Mouse (Mus musculus) kidney, adult 9 months (tissue): ENCODE measurements around the gene Isca2.

ENCODE experiments used
- DNase-seq: peaks from one replicate; pipeline ENCODE4 v3.0.0; 2022

Gene Isca2

DNA sequence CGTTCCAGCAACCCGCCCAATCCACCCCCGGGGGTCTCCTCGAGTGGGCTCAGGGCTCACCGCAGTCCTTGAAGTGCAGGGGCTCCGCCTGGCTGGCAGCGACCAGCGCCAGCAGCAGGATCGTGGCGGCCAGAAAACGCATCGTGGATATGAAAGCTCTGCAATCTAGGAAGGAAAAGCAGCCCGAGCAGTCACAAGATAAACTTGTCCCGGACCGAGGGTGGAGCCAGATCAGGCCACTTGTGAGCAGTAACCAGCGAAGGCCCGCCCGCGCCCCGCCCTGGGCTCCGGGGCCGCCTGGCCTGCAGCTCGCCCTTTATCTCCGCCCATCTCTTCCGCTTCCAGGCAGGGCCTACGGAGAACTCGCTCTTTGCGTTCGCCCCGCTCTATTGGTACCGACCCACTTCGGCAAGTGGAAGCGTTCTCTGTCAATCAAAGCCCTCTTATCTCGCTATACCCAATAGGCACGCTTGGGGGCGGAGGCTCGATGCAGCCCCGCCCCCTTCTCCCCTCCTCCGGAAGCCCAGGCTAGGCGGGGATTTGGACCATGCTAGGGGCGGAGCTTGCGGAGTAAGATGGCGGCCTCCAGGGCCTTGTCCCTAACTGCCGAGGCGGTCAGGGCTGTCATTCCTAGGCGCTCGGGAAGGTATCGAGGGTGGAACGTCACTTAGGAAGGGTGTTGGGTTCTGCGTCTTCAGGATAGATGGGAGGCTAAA lies at the start of gene Isca2, which contains the start of gene Npc2:
Gene Isca2 (plus strand): TSS at position 526 of the 716 bp plus-strand sequence.
Gene Npc2 (minus strand): TSS at position 427 of the 716 bp plus-strand sequence.
- DNase-seq, result peak; percentile 99

DNA sequence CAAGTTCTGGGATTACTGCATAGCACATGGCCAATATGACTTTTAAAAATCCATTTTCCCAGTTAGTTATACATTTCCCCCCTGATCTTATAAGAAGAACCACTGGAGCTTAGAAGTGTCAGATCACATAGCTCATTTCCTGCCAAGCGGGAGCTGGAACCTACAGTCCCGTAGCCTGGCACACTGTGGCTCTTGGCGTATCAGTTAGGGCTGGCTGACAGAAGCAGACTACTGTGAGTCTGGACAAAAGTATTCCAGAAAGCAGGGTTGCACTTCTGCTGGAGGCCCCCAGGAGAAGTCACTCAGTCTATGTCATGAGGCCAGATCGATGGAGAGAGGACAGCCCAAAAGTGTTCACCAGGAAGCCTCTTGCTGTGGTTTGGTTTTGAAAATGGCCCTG lies 46.7 kb upstream of the Isca2 start:
- DNase-seq, result no peak

GRCm38 (mm10) chr12:84726986-84727385 lies 46.1 kb upstream of the Isca2 start:
- DNase-seq, result no peak

- no peak for DNase-seq
Observed at GRCm38 (mm10) chr12:84727434-84727833, 45.6 kb upstream of the Isca2 start.

GRCm38 (mm10) chr12:84728421-84728820 lies 44.6 kb upstream of the Isca2 start:
- DNase-seq, result no peak

- DNase-seq, result no peak
Observed at GRCm38 (mm10) chr12:84733366-84733765, 39.7 kb upstream of the Isca2 start.

DNA sequence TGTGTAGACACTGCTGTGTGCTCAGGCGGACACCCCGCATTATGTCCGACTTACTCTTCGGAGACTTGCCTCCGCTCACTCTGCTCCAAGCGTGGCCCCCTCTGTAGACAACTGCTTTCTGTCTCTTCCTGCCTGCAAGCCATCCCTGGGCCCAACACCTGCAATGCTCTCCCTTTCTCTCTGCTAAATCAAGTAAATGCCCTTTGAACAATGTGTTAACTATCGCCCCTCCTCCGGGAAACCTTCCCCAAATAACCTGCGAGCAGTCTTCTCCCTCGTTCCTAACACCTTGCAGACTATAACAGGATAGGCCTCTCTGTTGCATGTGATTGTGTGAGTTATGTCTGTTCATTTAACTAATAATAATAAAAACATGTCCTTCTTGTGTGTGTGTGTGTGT lies 29.6 kb upstream of the Isca2 start:
- DNase-seq, result no peak

- no peak for DNase-seq
Observed at GRCm38 (mm10) chr12:84745700-84746099, 27.4 kb upstream of the Isca2 start.

GRCm38 (mm10) chr12:84748134-84748533 lies 24.9 kb upstream of the Isca2 start:
- DNase-seq, result no peak

DNA sequence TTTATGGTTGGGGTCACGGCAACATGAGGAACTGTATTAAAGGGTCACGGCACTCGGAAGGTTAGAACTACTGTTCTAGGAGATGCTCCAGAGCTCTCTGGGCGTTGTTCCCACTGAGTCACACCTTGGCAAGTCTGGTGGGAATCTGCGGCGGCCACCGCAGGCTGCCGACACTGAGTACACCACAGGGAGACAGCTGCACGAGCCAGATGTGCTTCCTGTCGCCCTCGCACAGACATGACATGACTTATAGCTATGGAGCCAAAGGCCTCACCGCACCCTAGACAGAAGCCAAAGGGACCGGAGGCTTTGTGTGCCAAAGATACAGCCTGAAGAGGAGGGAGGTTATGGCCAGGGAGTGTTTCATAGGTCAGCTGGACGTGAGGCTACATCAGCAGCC lies 22.4 kb upstream of the Isca2 start:
- peak; percentile 52 for DNase-seq

DNA sequence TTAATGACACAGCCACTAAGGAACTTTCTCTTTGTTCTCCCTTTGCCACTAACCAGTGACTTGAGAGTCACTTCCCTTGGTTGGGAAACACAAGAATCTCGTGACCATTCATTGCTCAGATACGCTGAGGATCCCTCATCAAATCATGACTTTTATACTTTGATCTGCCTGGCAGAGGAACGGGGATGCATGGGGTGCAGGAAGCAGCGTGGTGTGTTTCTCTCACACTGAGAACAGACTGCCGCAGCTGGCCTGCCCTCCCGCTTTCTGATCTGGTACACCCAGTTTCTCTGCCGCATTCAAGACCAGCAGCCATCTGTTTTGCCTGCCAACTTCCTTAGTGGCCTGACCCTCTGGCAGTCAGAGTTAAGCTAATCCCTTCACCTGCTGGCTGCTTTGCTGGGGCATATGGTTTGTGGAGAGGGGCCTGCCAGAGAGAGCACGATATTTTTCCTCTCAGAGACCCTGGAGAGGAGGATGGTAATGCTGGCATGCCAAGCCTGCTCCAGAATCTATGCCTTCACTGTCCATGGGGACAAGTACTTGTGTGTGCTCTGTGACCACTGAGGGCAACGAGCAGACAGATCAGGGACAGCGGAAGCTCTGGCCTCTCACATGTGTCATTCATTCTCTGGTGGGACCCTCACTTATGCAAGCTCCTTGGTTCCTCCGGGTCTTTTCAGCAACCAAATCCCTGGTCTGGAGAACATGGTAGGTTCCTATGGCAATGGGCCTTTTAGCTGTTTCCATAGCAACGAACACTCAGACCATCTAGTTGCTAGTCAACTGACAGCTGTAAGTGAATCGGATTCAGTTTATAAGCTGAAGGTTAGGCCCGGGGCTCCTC lies 20.7 kb upstream of the Isca2 start:
- no peak for DNase-seq

DNA sequence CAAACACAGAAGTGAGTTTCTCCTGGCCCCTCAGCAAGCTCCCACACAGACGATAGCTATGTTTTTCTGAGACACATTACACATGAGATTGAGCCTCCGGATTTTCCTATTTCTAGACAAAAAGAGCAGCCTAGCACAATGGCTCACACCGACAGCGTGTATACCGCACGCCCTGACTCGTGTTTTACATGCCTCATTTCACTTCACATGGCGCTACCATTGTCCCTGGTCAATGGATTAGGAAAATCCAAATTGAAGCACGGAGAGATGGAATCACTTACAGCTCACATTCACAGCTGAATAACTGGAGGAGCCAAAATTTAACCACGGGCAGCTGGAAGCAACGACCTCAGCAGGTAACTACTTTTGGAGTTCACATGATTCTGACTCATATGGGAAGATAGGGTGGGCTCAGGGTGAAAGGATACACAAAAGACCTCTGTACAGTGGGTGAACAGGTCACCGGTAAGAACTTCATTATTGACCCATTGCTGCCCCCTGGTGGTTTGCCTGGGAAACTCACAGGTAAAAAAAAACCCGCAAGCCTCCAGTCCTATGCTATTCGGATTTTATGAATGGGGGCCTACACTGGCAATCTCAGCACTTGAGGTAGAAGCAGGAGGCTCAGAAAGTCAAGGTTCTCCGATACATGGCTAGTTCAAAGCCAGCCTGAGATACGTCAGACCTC lies 17.9 kb upstream of the Isca2 start:
- peak; percentile 45 for DNase-seq

DNA sequence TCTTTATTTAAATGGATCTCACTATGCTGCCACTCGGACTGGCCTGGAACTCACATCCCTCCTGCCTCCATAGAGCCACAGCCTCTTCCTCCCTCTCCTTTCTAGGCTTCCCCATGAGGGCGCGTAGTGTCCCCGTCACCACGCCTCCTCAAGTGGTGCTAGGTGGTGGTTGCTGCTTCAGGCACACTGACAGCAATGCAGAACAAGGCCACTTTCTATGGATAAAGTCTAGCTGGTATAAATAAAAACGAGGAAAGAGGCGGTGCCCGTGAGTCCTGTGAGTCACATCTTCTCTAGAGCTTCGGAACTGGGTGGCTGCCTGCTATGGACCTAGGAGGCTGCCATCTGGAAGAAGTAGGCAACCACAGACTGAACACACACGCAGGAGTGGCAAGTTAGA lies 17.0 kb upstream of the Isca2 start:
- no peak for DNase-seq

- no peak for DNase-seq
Observed at GRCm38 (mm10) chr12:84759063-84759462, 14.0 kb upstream of the Isca2 start.

GRCm38 (mm10) chr12:84762532-84762931 lies 10.5 kb upstream of the Isca2 start:
- DNase-seq, result no peak

- no peak for DNase-seq
Observed at GRCm38 (mm10) chr12:84763577-84764218, 9.4 kb upstream of the Isca2 start.

DNA sequence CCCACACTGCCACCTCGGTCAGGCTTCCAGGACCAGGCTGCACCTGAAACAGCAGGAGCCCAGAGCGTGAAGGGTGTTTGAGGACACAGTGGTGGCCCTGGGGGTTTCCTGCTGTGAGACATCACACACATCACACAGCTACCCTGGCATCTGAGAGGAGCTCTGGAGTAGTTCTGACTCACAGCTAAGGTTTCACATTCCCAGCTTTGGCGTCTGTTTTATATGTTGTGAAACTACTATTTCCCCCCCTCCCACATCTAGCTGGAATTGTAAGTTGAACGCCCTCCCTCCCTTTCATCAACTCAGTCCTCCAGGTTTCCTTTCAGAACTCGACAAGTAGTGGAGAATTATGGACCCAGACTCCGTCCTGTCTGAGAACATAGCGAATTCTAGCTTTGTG lies 8.3 kb upstream of the Isca2 start:
- no peak for DNase-seq

DNA sequence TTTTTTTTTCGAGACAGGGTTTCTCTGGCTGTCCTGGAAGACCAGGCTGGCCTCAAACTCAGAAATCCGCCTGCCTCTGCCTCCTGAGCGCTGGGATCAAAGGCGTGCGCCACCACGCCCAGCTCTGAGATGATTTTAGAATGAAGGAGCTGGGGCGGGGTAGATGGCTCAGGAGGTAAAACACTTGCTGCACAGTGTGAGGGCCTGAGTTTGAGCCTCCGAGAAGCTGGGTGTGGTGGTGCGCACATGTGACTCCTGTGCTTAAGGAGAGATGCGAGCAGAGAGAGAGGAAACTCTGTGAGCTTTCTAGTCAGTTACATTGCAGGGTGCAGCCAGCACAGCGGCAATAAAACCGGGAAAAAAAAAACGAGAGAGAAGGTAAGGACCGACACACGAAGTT lies 7.5 kb upstream of the Isca2 start:
- no peak for DNase-seq

- DNase-seq, result no peak
Observed at GRCm38 (mm10) chr12:84766113-84766735, 6.8 kb upstream of the Isca2 start.

- DNase-seq, result peak; percentile 51
Observed at GRCm38 (mm10) chr12:84767510-84767909, 5.5 kb upstream of the Isca2 start.

DNA sequence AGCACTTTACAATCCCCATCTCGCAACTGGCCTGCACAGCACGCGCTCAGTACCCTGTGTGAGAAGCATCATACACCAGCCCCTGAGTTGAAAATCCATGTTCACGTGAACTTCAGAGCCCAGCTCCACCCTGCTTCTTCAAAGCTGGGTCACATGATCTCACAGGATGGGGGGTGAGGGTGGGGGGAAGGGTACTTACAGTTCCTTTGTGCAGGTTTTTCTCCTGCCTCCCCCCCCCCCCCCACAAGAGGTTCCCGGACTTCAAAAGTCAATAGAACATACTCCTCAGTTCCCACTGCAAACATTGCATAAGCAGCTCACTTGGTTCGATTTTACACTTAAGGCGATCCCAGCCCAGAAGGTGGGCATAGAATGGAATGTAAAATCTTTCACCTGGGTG lies 3.4 kb upstream of the Isca2 start:
- DNase-seq, result no peak

DNA sequence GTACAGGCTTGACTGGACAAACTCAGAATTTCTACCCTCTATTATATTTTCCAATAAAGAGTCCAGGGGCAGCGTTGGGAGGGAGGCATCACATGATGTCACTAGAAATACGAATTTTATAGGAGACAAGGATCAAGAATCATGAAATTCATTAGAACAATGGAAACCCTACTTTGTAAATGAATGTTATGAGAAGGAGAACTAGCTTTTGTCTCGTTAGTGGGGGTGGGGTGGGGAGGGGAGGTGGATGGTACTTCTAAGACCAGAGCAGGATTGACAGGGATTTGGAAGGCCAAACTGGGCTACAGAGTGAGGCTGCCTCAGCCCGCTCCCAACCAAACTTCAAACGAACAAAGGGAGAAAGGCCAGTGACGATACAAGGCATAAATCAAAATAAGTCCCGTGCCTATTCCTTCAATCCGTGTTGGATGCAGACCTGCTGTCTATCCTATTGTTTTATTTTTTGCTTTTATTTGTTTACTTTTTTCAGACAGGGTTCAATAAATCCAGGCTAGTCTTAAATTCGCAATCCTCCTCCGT lies 1.0 kb upstream of the Isca2 start:
- DNase-seq, result no peak
